Comparison of ENCODE assay signal across 15 mouse cellular contexts in genomic region chr4:43389845-43390440, GRCm38 (mm10). TPM values are rescaled to one million over a fixed set of nuclear protein-coding genes. Genes with fewer than 3 reads are reported as not detected.
DNase-seq lines count a peak whose midpoint lies in the region; ATAC-seq lines count a peak whose summit lies in the region.
"Had no signal": no experiment of that assay in that cellular context is flagged by ENCODE, and none has a peak within 500 bp of the region (broad histone marks: within the 10 kb centered on the region; RNA-seq: fewer than 3 reads in every experiment).

No protein-coding gene starts in this region.

- H3K4me2 ChIP-seq in kidney, embryonic 15.5 days = no peak overlapping the region
- H3K4me2 ChIP-seq: hindbrain, embryonic 15.5 days; liver, embryonic 15.5 days had no signal

- peak overlapping the region; percentile 32; the same call in 1 of the 2 replicates for H3K27ac ChIP-seq in kidney, embryonic 15.5 days
- H3K27ac ChIP-seq in heart, embryonic 10.5 days = peak overlapping the region; percentile 67
- H3K27ac ChIP-seq: hindbrain, embryonic 15.5 days; liver, embryonic 15.5 days had no signal

- no peak for ATAC-seq in kidney, embryonic 15.5 days (replicated peaks; ENCODE audit: low FRiP score)

- H3K4me1 ChIP-seq in kidney, embryonic 15.5 days = peaks cover 30% of the 10 kb centered on the region
- H3K4me1 ChIP-seq in heart, embryonic 10.5 days = peaks cover 33% of the 10 kb centered on the region

- no peak overlapping the region for H3K9ac ChIP-seq in kidney, embryonic 15.5 days
- H3K9ac ChIP-seq: hindbrain, embryonic 15.5 days; liver, embryonic 15.5 days had no signal

- no peaks in the 10 kb centered on the region for H3K36me3 ChIP-seq in kidney, embryonic 15.5 days
- H3K36me3 ChIP-seq in heart, embryonic 10.5 days = no peaks in the 10 kb centered on the region
- H3K36me3 ChIP-seq: hindbrain, embryonic 15.5 days; liver, embryonic 15.5 days had no signal

- 75% methylated on average over 9 of the region's 9 CpGs for WGBS in kidney, embryonic 15.5 days
- 54% methylated on average over 9 of the region's 9 CpGs for WGBS in heart, embryonic 10.5 days

- H3K9me3 ChIP-seq in kidney, embryonic 15.5 days (replicated peaks) = no peaks in the 10 kb centered on the region
- no peaks in the 10 kb centered on the region for H3K9me3 ChIP-seq in heart, embryonic 10.5 days
- H3K9me3 ChIP-seq: hindbrain, embryonic 15.5 days; liver, embryonic 15.5 days had no signal

- no peak overlapping the region for H3K4me3 ChIP-seq in kidney, embryonic 15.5 days (replicated peaks)
- H3K4me3 ChIP-seq in heart, embryonic 10.5 days = no peak overlapping the region
- H3K4me3 ChIP-seq: erythroblast, embryonic 14.5 days; hindbrain, embryonic 15.5 days; liver, embryonic 15.5 days had no signal

- DNase-seq in cerebellum, postnatal 25 days = peak; percentile 26 to 32
- no peak for DNase-seq in cerebellum, postnatal 10 days
- no peak for DNase-seq in kidney, postnatal 10 days
- DNase-seq in heart, embryonic 10.5 days (ENCODE audit: low spot score) = no peak
- DNase-seq in lung, postnatal 10 days = peak; percentile 48
- DNase-seq in embryo, embryonic 11 days = no peak
- no peak for DNase-seq in layer of hippocampus, adult 9-11 months
- DNase-seq: B cell, adult 2 months; cerebellum, adult 11-12 months; thymus, postnatal 25 days had no signal

- no peaks in the 10 kb centered on the region for H3K27me3 ChIP-seq in kidney, embryonic 15.5 days
- no peaks in the 10 kb centered on the region for H3K27me3 ChIP-seq in heart, embryonic 10.5 days (ENCODE audit: insufficient read depth, poor library complexity, severe bottlenecking)
- H3K27me3 ChIP-seq: hindbrain, embryonic 15.5 days; liver, embryonic 15.5 days had no signal

RNA-seq across cellular contexts. Expression of gene Rusc2, which starts 8.2 kb away (rescaled TPM):
- 11.7 and 14.1 TPM in 2 replicates for polyA plus RNA-seq in kidney, embryonic 15.5 days (2015; fragmentation: Nextera tagmentation; extraction: Ambion mirVana)
- 9.9 and 11.2 TPM in 2 replicates for polyA plus RNA-seq in heart, embryonic 10.5 days (2016; fragmentation: Nextera tagmentation; extraction: Ambion mirVana)

RNA-seq across cellular contexts. Expression of gene Fam166b, which starts 39.0 kb away (rescaled TPM):
- polyA plus RNA-seq in kidney, embryonic 15.5 days (2015; fragmentation: Nextera tagmentation; extraction: Ambion mirVana) = 0.27 and 0.44 TPM in 2 replicates
- polyA plus RNA-seq in heart, embryonic 10.5 days (2016; fragmentation: Nextera tagmentation; extraction: Ambion mirVana) = not detected in 2 replicates
- polyA plus RNA-seq: liver, embryonic 15.5 days; spleen, adult 2 months had no signal

RNA-seq across cellular contexts. Expression of gene Tesk1, which starts 51.8 kb away (rescaled TPM):
- 5.9 and 7.4 TPM in 2 replicates for polyA plus RNA-seq in kidney, embryonic 15.5 days (2015; fragmentation: Nextera tagmentation; extraction: Ambion mirVana)
- polyA plus RNA-seq in heart, embryonic 10.5 days (2016; fragmentation: Nextera tagmentation; extraction: Ambion mirVana) = 5.0 and 6.3 TPM in 2 replicates

Comparison
In these comparisons a context has a peak if more than half of its experiments do, and no peak if none do; other contexts are left out.
1. DNase-seq: peak in cerebellum, postnatal 25 days (2 of 2) and lung, postnatal 10 days (single experiment); none in cerebellum, postnatal 10 days (0 of 2), kidney, postnatal 10 days (single experiment), heart, embryonic 10.5 days (single experiment), embryo, embryonic 11 days (single experiment) and layer of hippocampus, adult 9-11 months (single experiment).